Mouse (Mus musculus): ENCODE data around the gene Rasl11b. TPM values are rescaled to one million over a fixed set of nuclear protein-coding genes. Genes with fewer than 3 reads are reported as not detected.

Gene Rasl11b
- total RNA-seq (2017) = 2.5 TPM in 1 of 2 replicates, not detected in the other

DNA sequence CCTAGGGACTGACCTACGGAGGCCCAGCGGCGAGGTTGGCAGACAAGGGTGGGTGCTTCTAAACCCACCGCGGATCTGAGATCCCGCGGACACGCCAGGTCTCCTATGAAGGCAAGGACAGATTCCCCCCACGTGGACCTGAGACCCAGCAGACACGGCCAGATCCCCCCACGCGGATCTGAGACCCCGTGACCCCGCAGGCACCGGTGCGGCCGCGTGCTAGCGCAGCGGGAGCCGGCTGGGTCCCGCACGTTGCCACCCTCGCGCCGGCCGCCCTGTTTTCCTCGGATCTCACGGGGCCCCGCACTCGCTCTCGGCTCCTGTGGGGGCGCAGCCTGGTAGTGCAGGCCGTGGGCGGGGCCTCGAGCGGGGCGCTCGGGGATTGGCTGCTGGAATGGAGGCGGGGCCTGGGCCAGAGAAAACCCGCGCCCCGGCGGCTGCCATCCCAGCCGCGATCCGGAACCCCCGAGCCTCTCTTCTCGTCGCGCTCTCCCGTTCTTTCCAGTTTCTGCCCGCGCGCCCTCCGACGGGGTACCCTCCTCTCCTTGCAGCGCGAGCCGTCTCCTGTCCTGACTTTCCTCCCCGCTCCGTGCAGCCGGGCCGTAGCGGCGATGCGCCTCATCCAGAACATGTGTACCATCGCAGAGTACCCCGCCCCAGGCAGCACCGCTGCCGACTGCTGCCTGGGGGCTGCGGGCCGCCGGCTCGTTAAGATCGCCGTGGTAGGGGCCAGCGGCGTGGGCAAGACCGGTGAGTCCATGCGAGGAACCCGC lies at the start of gene Rasl11b:
Gene Rasl11b (plus strand): TSS at position 446 of the 773 bp plus-strand sequence.
- ATAC-seq (replicated peaks; ENCODE audit: low read depth, poor library complexity, severe bottlenecking) = peak; percentile 92

GRCm38 (mm10) chr5:74147631-74148030 lies 47.5 kb upstream of the Rasl11b start:
- no peak for ATAC-seq (replicated peaks; ENCODE audit: low read depth, poor library complexity, severe bottlenecking)

DNA sequence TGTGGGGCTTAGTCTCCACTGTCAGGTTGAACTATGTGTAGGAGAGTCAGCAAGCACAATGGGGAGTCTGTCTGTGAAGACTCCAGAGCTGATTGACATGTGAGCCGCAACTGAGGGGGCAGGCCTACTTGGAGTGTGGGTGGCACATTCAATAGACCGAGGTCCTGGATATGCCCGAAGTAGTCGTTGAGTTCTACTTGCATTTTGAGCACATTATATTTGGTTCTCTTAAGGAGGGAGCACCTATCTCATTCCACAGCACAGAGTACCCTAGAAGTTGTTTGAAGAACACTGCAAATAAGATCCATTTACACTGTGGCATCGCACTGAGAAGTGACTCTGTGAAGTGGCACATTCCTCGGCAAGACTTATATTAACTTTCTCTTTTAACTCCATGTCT lies 45.1 kb upstream of the Rasl11b start:
- ATAC-seq (replicated peaks; ENCODE audit: low read depth, poor library complexity, severe bottlenecking) = no peak

- ATAC-seq (replicated peaks; ENCODE audit: low read depth, poor library complexity, severe bottlenecking) = no peak
Observed at GRCm38 (mm10) chr5:74151774-74152173, 43.3 kb upstream of the Rasl11b start.

- no peak for ATAC-seq (replicated peaks; ENCODE audit: low read depth, poor library complexity, severe bottlenecking)
Observed at GRCm38 (mm10) chr5:74155860-74156351, 39.2 kb upstream of the Rasl11b start.

DNA sequence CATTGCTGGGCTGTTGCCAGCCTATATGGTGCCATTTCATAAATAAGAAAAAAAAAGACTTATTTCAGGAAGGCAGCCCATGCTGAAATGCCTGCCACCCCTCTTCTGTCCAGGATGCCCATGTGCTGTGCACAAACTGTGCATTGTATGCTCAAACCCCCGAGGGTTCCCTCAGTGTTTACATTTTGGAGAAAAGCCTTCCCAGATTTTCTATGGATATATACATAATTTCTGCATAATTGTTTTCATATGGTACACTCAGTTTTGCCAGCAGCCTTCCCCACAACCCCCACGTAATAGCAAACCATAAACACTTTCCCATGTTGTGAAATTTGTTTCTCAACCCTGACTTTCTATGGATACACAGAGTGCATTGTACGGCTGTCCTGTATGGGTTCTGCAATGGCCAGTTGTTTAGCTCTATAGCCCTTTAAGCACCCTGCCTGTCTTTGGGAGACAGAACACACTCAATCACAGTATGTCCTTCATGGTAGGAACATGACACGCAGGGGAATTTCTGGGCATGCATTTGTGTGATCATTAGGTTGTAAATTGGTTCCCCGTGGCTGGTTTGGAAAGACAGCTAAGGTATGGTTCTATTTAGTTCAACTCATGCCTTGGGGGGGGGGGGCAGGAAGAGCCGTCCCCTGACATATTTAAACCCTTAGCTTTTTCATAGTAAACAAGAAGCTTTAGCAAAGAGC lies 36.0 kb upstream of the Rasl11b start:
- no peak for ATAC-seq (replicated peaks; ENCODE audit: low read depth, poor library complexity, severe bottlenecking)

GRCm38 (mm10) chr5:74159906-74160305 lies 35.2 kb upstream of the Rasl11b start:
- 0 out of 2 replicates have a peak, but pooled peaks have one; percentile 53 for ATAC-seq (replicated peaks; ENCODE audit: low read depth, poor library complexity, severe bottlenecking)

DNA sequence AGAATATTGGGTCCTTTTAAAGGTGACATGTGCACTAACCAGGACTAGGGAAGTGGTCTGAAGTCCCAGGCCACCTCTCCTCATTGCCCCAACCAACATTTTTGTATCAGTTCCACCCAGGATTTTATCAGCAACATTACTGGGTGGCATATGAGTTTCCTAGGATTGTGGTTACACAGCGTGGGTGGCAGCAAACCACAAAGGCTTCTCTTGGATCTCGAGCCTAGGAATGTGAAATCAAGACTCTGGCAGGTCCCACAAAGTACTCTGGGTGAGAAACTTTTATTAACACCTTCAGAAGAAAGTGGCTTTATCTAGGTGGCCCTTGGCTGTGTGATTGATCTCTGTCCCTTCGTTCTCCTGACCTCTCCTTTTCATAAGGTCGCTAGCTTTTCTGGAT lies 34.7 kb upstream of the Rasl11b start:
- 0 out of 2 replicates have a peak, but pooled peaks have one; percentile 32 for ATAC-seq (replicated peaks; ENCODE audit: low read depth, poor library complexity, severe bottlenecking)

DNA sequence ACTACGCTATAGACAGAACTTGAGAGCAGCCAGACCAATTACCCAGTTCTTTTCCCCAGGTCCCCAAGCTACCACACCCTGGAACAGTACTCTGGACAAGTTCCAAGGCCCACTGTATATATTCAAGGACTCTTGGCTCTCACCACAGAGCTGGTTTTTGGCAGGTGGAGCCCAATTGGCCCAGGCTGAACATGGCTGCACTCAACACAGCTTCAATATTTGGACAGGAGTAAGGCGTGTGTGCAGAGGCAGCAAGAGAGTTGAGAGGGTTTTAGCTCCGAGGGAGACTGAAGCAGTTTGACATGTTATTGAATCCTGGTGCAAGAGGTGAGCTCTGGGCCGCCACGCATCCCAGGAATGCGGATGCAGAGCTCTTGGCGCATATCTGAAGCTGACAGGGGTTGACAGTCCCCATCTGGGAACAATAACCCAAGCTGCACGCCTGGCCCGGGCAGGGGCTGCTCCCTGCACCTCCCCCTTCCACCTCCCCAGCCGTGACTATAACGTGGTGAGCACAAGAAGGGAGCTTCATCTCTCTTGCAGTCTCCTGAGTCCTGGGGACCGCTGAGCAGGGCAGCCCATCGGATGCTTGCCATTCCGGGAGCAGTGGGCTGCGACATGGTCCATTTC lies 33.7 kb upstream of the Rasl11b start:
- ATAC-seq (replicated peaks; ENCODE audit: low read depth, poor library complexity, severe bottlenecking) = no peak

GRCm38 (mm10) chr5:74162013-74162412 lies 33.1 kb upstream of the Rasl11b start:
- no peak for ATAC-seq (replicated peaks; ENCODE audit: low read depth, poor library complexity, severe bottlenecking)

GRCm38 (mm10) chr5:74163141-74163540 lies 31.9 kb upstream of the Rasl11b start:
- no peak for ATAC-seq (replicated peaks; ENCODE audit: low read depth, poor library complexity, severe bottlenecking)

DNA sequence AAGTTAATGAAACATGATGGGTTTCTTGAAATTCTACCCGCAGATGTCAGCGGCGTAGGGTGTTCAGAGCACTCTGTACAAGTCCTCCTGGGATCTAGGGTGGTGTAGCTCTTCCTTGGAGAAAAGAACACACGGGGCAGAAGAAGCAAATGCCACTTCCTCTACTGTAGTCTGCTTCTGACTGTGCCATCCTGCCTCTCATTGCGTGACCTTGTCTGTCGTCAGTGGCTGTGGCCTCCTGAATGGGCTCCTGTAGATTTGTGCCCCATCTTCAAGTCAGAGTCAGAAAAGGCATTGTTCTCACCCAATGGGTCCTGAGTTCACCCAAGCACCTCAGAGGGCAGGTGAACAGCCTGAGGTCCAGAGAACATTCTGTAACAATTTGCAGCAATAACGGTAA lies 30.5 kb upstream of the Rasl11b start:
- ATAC-seq (replicated peaks; ENCODE audit: low read depth, poor library complexity, severe bottlenecking) = 0 out of 2 replicates have a peak, but pooled peaks have one; percentile 24

- peak; percentile 80 for ATAC-seq (replicated peaks; ENCODE audit: low read depth, poor library complexity, severe bottlenecking)
Observed at GRCm38 (mm10) chr5:74166642-74167041, 28.4 kb upstream of the Rasl11b start.

GRCm38 (mm10) chr5:74168085-74168484 lies 27.0 kb upstream of the Rasl11b start:
- no peak for ATAC-seq (replicated peaks; ENCODE audit: low read depth, poor library complexity, severe bottlenecking)

- ATAC-seq (replicated peaks; ENCODE audit: low read depth, poor library complexity, severe bottlenecking) = no peak
Observed at GRCm38 (mm10) chr5:74171768-74172167, 23.3 kb upstream of the Rasl11b start.

- no peak for ATAC-seq (replicated peaks; ENCODE audit: low read depth, poor library complexity, severe bottlenecking)
Observed at GRCm38 (mm10) chr5:74172208-74172607, 22.9 kb upstream of the Rasl11b start.

GRCm38 (mm10) chr5:74173162-74173844 lies 21.8 kb upstream of the Rasl11b start:
- no peak for ATAC-seq (replicated peaks; ENCODE audit: low read depth, poor library complexity, severe bottlenecking)

DNA sequence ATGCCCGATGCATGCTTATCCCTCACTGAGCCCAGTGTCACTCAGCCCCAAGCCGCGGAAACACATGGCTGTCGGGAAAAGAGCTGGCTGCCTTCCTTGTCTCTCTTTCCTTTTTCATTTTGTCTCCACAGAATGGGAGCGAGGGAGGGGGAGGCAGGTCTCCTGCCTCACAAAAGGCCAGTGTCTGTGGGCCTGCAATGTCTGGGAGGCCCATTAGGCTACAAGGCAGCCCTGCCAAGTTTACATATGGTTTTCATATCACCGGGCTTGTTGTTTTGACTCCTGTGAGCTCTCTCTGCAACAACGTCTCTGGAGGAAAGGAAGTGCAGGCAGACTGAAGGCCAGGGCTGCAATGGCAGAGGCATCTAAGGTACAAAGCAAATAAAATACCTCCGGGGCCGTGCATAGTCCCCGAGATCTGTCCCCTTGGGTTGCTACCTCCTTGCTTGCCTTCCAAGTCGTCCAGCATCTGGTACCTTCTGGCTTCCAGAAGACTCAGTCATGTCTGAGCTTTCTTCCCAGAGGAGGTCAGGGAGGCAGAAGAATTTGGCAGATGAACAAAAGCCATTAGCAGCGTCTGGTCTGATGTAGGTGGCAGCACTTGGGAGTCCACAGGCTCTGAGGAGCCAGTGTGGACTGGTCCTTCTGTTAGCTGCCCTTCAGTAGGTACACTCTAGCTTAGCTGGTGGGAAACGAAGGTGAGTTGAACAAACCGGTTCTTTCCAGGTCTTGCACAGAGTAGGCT lies 19.4 kb upstream of the Rasl11b start:
- no peak for ATAC-seq (replicated peaks; ENCODE audit: low read depth, poor library complexity, severe bottlenecking)

- no peak for ATAC-seq (replicated peaks; ENCODE audit: low read depth, poor library complexity, severe bottlenecking)
Observed at GRCm38 (mm10) chr5:74180216-74180615, 14.9 kb upstream of the Rasl11b start.
